Mouse (Mus musculus): ENCODE measurements around the gene Rpl27a.

- TF ChIP-seq CTCF (IDR thresholded peaks at IDR 0.05; ENCODE audit: low read depth) = no peak
- TF ChIP-seq EP300 (IDR thresholded peaks at IDR 0.05; ENCODE audit: low read depth) = no peak
Observed at GRCm38 (mm10) chr7:109516500-109516899, 2.4 kb upstream of the Rpl27a start.

Measured in liver, embryonic 14.5 days (tissue).